Mouse (Mus musculus) cerebellum, postnatal 4 days (tissue): Measurements from ENCODE around the gene Fbf1.
A peak's percentile ranks its signal among the peaks of the same experiment; 100 is the strongest.

Source experiments
- DNase-seq, 2 experiments: peaks; one replicate each; pipeline ENCODE4 v3.0.0; 2022; ENCODE audit warnings: low spot score in 2 of 2, mixed read lengths in 1 of 2

The Fbf1 gene

GRCm38 (mm10) chr11:116167884-116168439 lies at the start of gene Fbf1:
TSS of gene Fbf1 (minus strand) at chr11:116168166.
- peak; percentile 92 to 94 for DNase-seq

- no peak for DNase-seq
These were observed 48.6 kb upstream of the Fbf1 start for GRCm38 (mm10) chr11:116216549-116216948.

GRCm38 (mm10) chr11:116215991-116216390 lies 48.0 kb upstream of the Fbf1 start:
- DNase-seq = no peak

GRCm38 (mm10) chr11:116215181-116215580 lies 47.2 kb upstream of the Fbf1 start:
- DNase-seq = peak; percentile 21 to 45

GRCm38 (mm10) chr11:116213877-116214510 lies 46.0 kb upstream of the Fbf1 start:
- DNase-seq = no peak

- DNase-seq = no peak
These were observed 44.9 kb upstream of the Fbf1 start for GRCm38 (mm10) chr11:116212847-116213246.

- no peak for DNase-seq
These were observed 42.7 kb upstream of the Fbf1 start for GRCm38 (mm10) chr11:116210696-116211095.

- DNase-seq = no peak
These were observed 41.3 kb upstream of the Fbf1 start for GRCm38 (mm10) chr11:116209257-116209656.

GRCm38 (mm10) chr11:116208660-116209059 lies 40.7 kb upstream of the Fbf1 start:
- no peak for DNase-seq

GRCm38 (mm10) chr11:116206678-116207077 lies 38.7 kb upstream of the Fbf1 start:
- no peak for DNase-seq

GRCm38 (mm10) chr11:116203150-116203549 lies 35.2 kb upstream of the Fbf1 start:
- no peak for DNase-seq

GRCm38 (mm10) chr11:116201151-116201550 lies 33.2 kb upstream of the Fbf1 start:
- DNase-seq = no peak

GRCm38 (mm10) chr11:116198639-116199531 lies 30.9 kb upstream of the Fbf1 start, which contains the start of the genes Ten1 and Acox1:
TSS of gene Ten1 (plus strand) at chr11:116198855.
TSS of gene Acox1 (minus strand) at chr11:116199045.
- peak; percentile 87 to 95 for DNase-seq

GRCm38 (mm10) chr11:116198132-116198531 lies 30.2 kb upstream of the Fbf1 start:
- DNase-seq = no peak

- no peak for DNase-seq
These were observed 29.6 kb upstream of the Fbf1 start for GRCm38 (mm10) chr11:116197584-116197906.

GRCm38 (mm10) chr11:116196866-116197583 lies 29.1 kb upstream of the Fbf1 start:
- no peak for DNase-seq

- DNase-seq = no peak
These were observed 28.4 kb upstream of the Fbf1 start for GRCm38 (mm10) chr11:116196336-116196735.

GRCm38 (mm10) chr11:116195252-116195651 lies 27.3 kb upstream of the Fbf1 start:
- DNase-seq = no peak

GRCm38 (mm10) chr11:116194619-116195018 lies 26.7 kb upstream of the Fbf1 start:
- DNase-seq = no peak

GRCm38 (mm10) chr11:116187226-116187930 lies 19.4 kb upstream of the Fbf1 start:
- DNase-seq = no peak

GRCm38 (mm10) chr11:116186360-116186759 lies 18.4 kb upstream of the Fbf1 start:
- no peak for DNase-seq
